8 mouse cellular contexts compared by ENCODE assay signal in genomic region chr17:46161179-46161578, GRCm38 (mm10). TPM values are rescaled to one million over a fixed set of nuclear protein-coding genes. Genes with fewer than 3 reads are reported as not detected.
DNase-seq lines count a peak whose midpoint lies in the region; ATAC-seq and TF ChIP-seq lines count a peak whose summit lies in the region.

No protein-coding gene starts in this region.

- no peak for TF ChIP-seq POLR2A in heart, adult 2 months (IDR thresholded peaks at IDR 0.05; ENCODE audit: insufficient read depth, low read depth, low read length)

- no peak for ATAC-seq in heart, embryonic 12.5 days (ENCODE audit: insufficient number of reproducible peaks, low FRiP score)
- no peak for ATAC-seq in liver, embryonic 16.5 days (ENCODE audit: low read depth)
- 0 out of 2 replicates have a peak, but pooled peaks have one; percentile 4 for ATAC-seq in stomach, embryonic 16.5 days (ENCODE audit: insufficient read depth, low FRiP score)

- no peaks in the 10 kb centered on the region for H3K79me2 ChIP-seq in heart, adult 2 months (replicated peaks; ENCODE audit: control insufficient read depth, insufficient read depth, low read length)

- WGBS in heart, adult 2 months = 0% methylated on average over 19 of the region's 19 CpGs
- WGBS in heart, embryonic 12.5 days = 0% methylated on average over 19 of the region's 19 CpGs
- WGBS in liver, embryonic 16.5 days (ENCODE audit: insufficient replicate concordance) = under 1% methylated on average over 19 of the region's 19 CpGs
- under 1% methylated on average over 19 of the region's 19 CpGs for WGBS in stomach, embryonic 16.5 days

- intact Hi-C loops in heart, adult 2 months (cut with DNase I) = loop anchor here (10.0 kb wide), 1 partner anchor 426 kb away; the partner anchor contains the start of gene 1600014C23Rik
- intact Hi-C loops in heart, postnatal 25 days (cut with DNase I) = no loop called here

- H3K4me2 ChIP-seq in heart, embryonic 12.5 days = peak overlapping the region; percentile 74
- peak overlapping the region; percentile 76 for H3K4me2 ChIP-seq in liver, embryonic 16.5 days (ENCODE audit: low read depth, low read length)
- H3K4me2 ChIP-seq in stomach, embryonic 16.5 days (ENCODE audit: low read depth, low read length) = peak overlapping the region; percentile 91

- H3K9ac ChIP-seq in heart, adult 2 months (ENCODE audit: low read depth, low read length) = peak overlapping the region; percentile 74
- H3K9ac ChIP-seq in heart, embryonic 12.5 days = peak overlapping the region; percentile 92
- H3K9ac ChIP-seq in liver, embryonic 16.5 days (ENCODE audit: low read depth, low read length) = peak overlapping the region; percentile 90
- peak overlapping the region; percentile 92 for H3K9ac ChIP-seq in stomach, embryonic 16.5 days (ENCODE audit: low read length)

- no peak for TF ChIP-seq EP300 in heart, adult 2 months (IDR thresholded peaks at IDR 0.05; ENCODE audit: insufficient read depth, low read depth, low read length)

- no peaks in the 10 kb centered on the region for H3K27me3 ChIP-seq in heart, adult 2 months (ENCODE audit: control insufficient read depth, insufficient read depth, low read length)
- H3K27me3 ChIP-seq in heart, embryonic 12.5 days (replicated peaks) = no peaks in the 10 kb centered on the region
- H3K27me3 ChIP-seq in liver, embryonic 16.5 days (ENCODE audit: control insufficient read depth, insufficient read depth, low read depth, low read length) = no peaks in the 10 kb centered on the region
- no peaks in the 10 kb centered on the region for H3K27me3 ChIP-seq in stomach, embryonic 16.5 days (ENCODE audit: control insufficient read depth, insufficient read depth, low read length)

- no peak for TF ChIP-seq CTCF in heart, adult 2 months (IDR thresholded peaks at IDR 0.05)

- peaks cover 10% of the 10 kb centered on the region for H3K4me1 ChIP-seq in heart, adult 2 months (ENCODE audit: control insufficient read depth, insufficient read depth, low read length)
- peaks cover 36% of the 10 kb centered on the region for H3K4me1 ChIP-seq in heart, embryonic 12.5 days (replicated peaks)
- peaks cover 45% of the 10 kb centered on the region for H3K4me1 ChIP-seq in liver, embryonic 16.5 days (ENCODE audit: control insufficient read depth, low read depth, low read length)
- peaks cover 12% of the 10 kb centered on the region for H3K4me1 ChIP-seq in stomach, embryonic 16.5 days (ENCODE audit: control insufficient read depth, insufficient read depth, low read length)

- no peaks in the 10 kb centered on the region for H3K9me3 ChIP-seq in heart, embryonic 12.5 days (replicated peaks)
- H3K9me3 ChIP-seq in liver, embryonic 16.5 days (replicated peaks; ENCODE audit: control insufficient read depth, low read length) = no peaks in the 10 kb centered on the region
- H3K9me3 ChIP-seq in stomach, embryonic 16.5 days (replicated peaks; ENCODE audit: control insufficient read depth, low read length) = no peaks in the 10 kb centered on the region

- no peak for DNase-seq in heart, adult 2 months
- no peak for DNase-seq in heart, postnatal 25 days (ENCODE audit: low spot score)
- peak; percentile 72 for DNase-seq in R1 (ENCODE audit: low read depth, low spot score)
- no peak for DNase-seq in testis, postnatal 10 days (ENCODE audit: low spot score)
- DNase-seq in cerebellum, adult 9-10 months = no peak

- no peaks in the 10 kb centered on the region for H3K36me3 ChIP-seq in heart, adult 2 months (ENCODE audit: control insufficient read depth, insufficient read depth, low read length)
- H3K36me3 ChIP-seq in heart, embryonic 12.5 days = peaks cover 30% of the 10 kb centered on the region
- peaks cover 26% of the 10 kb centered on the region for H3K36me3 ChIP-seq in liver, embryonic 16.5 days (ENCODE audit: control insufficient read depth, insufficient read depth)
- H3K36me3 ChIP-seq in stomach, embryonic 16.5 days (ENCODE audit: control insufficient read depth, insufficient read depth, low read length) = peaks cover 11% of the 10 kb centered on the region

- H3K4me3 ChIP-seq in heart, adult 2 months = peak overlapping the region; percentile 70
- peak overlapping the region; percentile 74 for H3K4me3 ChIP-seq in heart, embryonic 12.5 days
- H3K4me3 ChIP-seq in liver, embryonic 16.5 days (ENCODE audit: low read depth, low read length) = peak overlapping the region; percentile 86
- H3K4me3 ChIP-seq in stomach, embryonic 16.5 days (replicated peaks; ENCODE audit: low read length) = peak overlapping the region; percentile 89

- H3K27ac ChIP-seq in heart, adult 2 months = peak overlapping the region; percentile 97
- peak overlapping the region; percentile 86 for H3K27ac ChIP-seq in heart, embryonic 12.5 days (ENCODE audit: poor library complexity, severe bottlenecking)
- peak overlapping the region; percentile 82 for H3K27ac ChIP-seq in liver, embryonic 16.5 days (ENCODE audit: low read length)
- H3K27ac ChIP-seq in stomach, embryonic 16.5 days (ENCODE audit: low read length) = peak overlapping the region; percentile 86

RNA-seq across cellular contexts. Expression of gene Gtpbp2, which starts 0.3 kb away (rescaled TPM):
- 10 to 100 TPM; 55.2 to 57.3 TPM for total RNA-seq in heart, adult 2 months (2021)
- polyA plus RNA-seq in heart, adult 2 months (2012; rRNA removed) = 94.4 and 132 TPM in 2 replicates
- total RNA-seq in heart, postnatal 25 days (2021) = 10 to 100 TPM; 67.5 to 70.6 TPM
- 34.5 and 39.1 TPM in 2 replicates for polyA plus RNA-seq in heart, embryonic 12.5 days (2016; fragmentation: Nextera tagmentation; extraction: Ambion mirVana)
- 38.6 and 41.4 TPM in 2 replicates for polyA plus RNA-seq in liver, embryonic 16.5 days (2015; fragmentation: Nextera tagmentation; extraction: Ambion mirVana)
- 37.9 and 39.2 TPM in 2 replicates for polyA plus RNA-seq in stomach, embryonic 16.5 days (2015; fragmentation: Nextera tagmentation; extraction: Ambion mirVana)

RNA-seq across cellular contexts. Expression of gene Mad2l1bp, which starts 7.8 kb away (rescaled TPM):
- total RNA-seq in heart, adult 2 months (2021) = 10 to 100 TPM; 17.1 to 24.1 TPM
- 21.0 and 27.1 TPM in 2 replicates for polyA plus RNA-seq in heart, adult 2 months (2012; rRNA removed)
- total RNA-seq in heart, postnatal 25 days (2021) = 10 to 100 TPM; 17.2 to 22.4 TPM
- polyA plus RNA-seq in heart, embryonic 12.5 days (2016; fragmentation: Nextera tagmentation; extraction: Ambion mirVana) = 34.0 and 35.6 TPM in 2 replicates
- polyA plus RNA-seq in liver, embryonic 16.5 days (2015; fragmentation: Nextera tagmentation; extraction: Ambion mirVana) = 43.3 and 46.3 TPM in 2 replicates
- 33.9 and 36.6 TPM in 2 replicates for polyA plus RNA-seq in stomach, embryonic 16.5 days (2015; fragmentation: Nextera tagmentation; extraction: Ambion mirVana)

RNA-seq across cellular contexts. Expression of gene Rsph9, which starts 17.2 kb away (rescaled TPM):
- total RNA-seq in heart, adult 2 months (2021) = 1 to 10 TPM; 1.0 to 1.4 TPM
- polyA plus RNA-seq in heart, adult 2 months (2012; rRNA removed) = 1.7 and 2.4 TPM in 2 replicates
- total RNA-seq in heart, postnatal 25 days (2021) = 1 to 10 TPM; 1.1 to 1.2 TPM
- polyA plus RNA-seq in heart, embryonic 12.5 days (2016; fragmentation: Nextera tagmentation; extraction: Ambion mirVana) = 5.5 and 5.8 TPM in 2 replicates
- polyA plus RNA-seq in liver, embryonic 16.5 days (2015; fragmentation: Nextera tagmentation; extraction: Ambion mirVana) = 1.1 TPM in 2 replicates
- polyA plus RNA-seq in stomach, embryonic 16.5 days (2015; fragmentation: Nextera tagmentation; extraction: Ambion mirVana) = 10.0 and 10.1 TPM in 2 replicates

RNA-seq across cellular contexts. Expression of gene Polh, which starts 41.3 kb away (rescaled TPM):
- 1 to 10 TPM; 8.2 to 8.3 TPM for total RNA-seq in heart, adult 2 months (2021)
- polyA plus RNA-seq in heart, adult 2 months (2012; rRNA removed) = 3.5 and 4.6 TPM in 2 replicates
- 1 to 10 TPM; 8.6 to 9.4 TPM for total RNA-seq in heart, postnatal 25 days (2021)
- polyA plus RNA-seq in heart, embryonic 12.5 days (2016; fragmentation: Nextera tagmentation; extraction: Ambion mirVana) = 12.5 and 12.7 TPM in 2 replicates
- 14.4 and 15.2 TPM in 2 replicates for polyA plus RNA-seq in liver, embryonic 16.5 days (2015; fragmentation: Nextera tagmentation; extraction: Ambion mirVana)
- 14.9 and 15.1 TPM in 2 replicates for polyA plus RNA-seq in stomach, embryonic 16.5 days (2015; fragmentation: Nextera tagmentation; extraction: Ambion mirVana)

RNA-seq across cellular contexts. Expression of gene Xpo5, which starts 41.4 kb away (rescaled TPM):
- total RNA-seq in heart, adult 2 months (2021) = 10 to 100 TPM; 21.5 to 22.0 TPM
- polyA plus RNA-seq in heart, adult 2 months (2012; rRNA removed) = 14.2 and 21.5 TPM in 2 replicates
- 10 to 100 TPM; 19.6 to 21.3 TPM for total RNA-seq in heart, postnatal 25 days (2021)
- polyA plus RNA-seq in heart, embryonic 12.5 days (2016; fragmentation: Nextera tagmentation; extraction: Ambion mirVana) = 29.9 and 32.4 TPM in 2 replicates
- polyA plus RNA-seq in liver, embryonic 16.5 days (2015; fragmentation: Nextera tagmentation; extraction: Ambion mirVana) = 13.5 and 13.7 TPM in 2 replicates
- 32.7 and 32.9 TPM in 2 replicates for polyA plus RNA-seq in stomach, embryonic 16.5 days (2015; fragmentation: Nextera tagmentation; extraction: Ambion mirVana)
